Mouse (Mus musculus) hindbrain, embryonic 14.5 days (tissue): Measurements from ENCODE around the gene Slc33a1. TPM values are rescaled to one million over a fixed set of nuclear protein-coding genes. Genes with fewer than 3 reads are reported as not detected.

Experiments
- ATAC-seq: fragments of 200-750 bp; cut with Nextera tagmentation; 2 replicates; pipeline ENCODE4 v1.8.0; 2017; ENCODE audit warnings: moderate number of reproducible peaks, mild to moderate bottlenecking, moderate TSS enrichment, moderate library complexity; ENCODE audit not compliant: low FRiP score
- DNase-seq: peaks from one replicate; pipeline ENCODE4 v3.0.0-alpha.2; 2015; ENCODE audit warnings: low spot score
- H3K27ac ChIP-seq: fragments of 300-500 bp; sonication (generic); 2 replicates; pipeline ENCODE4 v1.5.1; 2014; ENCODE audit warnings: mild to moderate bottlenecking, moderate library complexity
- H3K27me3 ChIP-seq: fragments of 300-500 bp; sonication (generic); 2 replicates; pipeline ENCODE4 v1.6.1; 2014; ENCODE audit warnings: mild to moderate bottlenecking, low read length, mixed read lengths; ENCODE audit not compliant: control insufficient read depth, insufficient read depth
- H3K36me3 ChIP-seq: fragments of 300-500 bp; sonication (generic); replicated peaks from 2 replicates; pipeline ENCODE4 v1.6.1; 2014; ENCODE audit not compliant: control insufficient read depth, insufficient read depth
- H3K4me1 ChIP-seq: fragments of 300-500 bp; sonication (generic); replicated peaks from 2 replicates; pipeline ENCODE4 v1.6.1; 2014; ENCODE audit warnings: antibody characterized with exemption, low read length, mixed read lengths; ENCODE audit not compliant: control insufficient read depth, insufficient read depth
- H3K4me2 ChIP-seq: fragments of 300-500 bp; sonication (generic); replicated peaks from 2 replicates; pipeline ENCODE4 v1.6.1; 2014; ENCODE audit warnings: mild to moderate bottlenecking, moderate library complexity
- H3K4me3 ChIP-seq: fragments of 300-500 bp; sonication (generic); replicated peaks from 2 replicates; pipeline ENCODE4 v1.5.1; 2014; ENCODE audit warnings: mild to moderate bottlenecking, low read length
- H3K9ac ChIP-seq: fragments of 300-500 bp; sonication (generic); 2 replicates; pipeline ENCODE4 v1.6.1; 2014
- H3K9me3 ChIP-seq: fragments of 300-500 bp; sonication (generic); 2 replicates; pipeline ENCODE4 v1.6.1; 2016; ENCODE audit warnings: low read length; ENCODE audit not compliant: control insufficient read depth
- WGBS: fragments of 180-500 bp; shearing (Covaris S2); extraction: QIAGEN DNeasy Blood & Tissue Kit; methylation state at CpG from one replicate; pipeline ENCODE4 v1.1.7; 2014; 5-methylcytosine and 5-hydroxymethylcytosine counted together
- polyA plus RNA-seq: library from polyadenylated mRNA; unstranded; fragments of >200 nt; fragmentation: Nextera tagmentation; extraction: Ambion mirVana; gene quantifications from 2 replicates; pipeline ENCODE4 v1.2.1, GENCODE M21; 2014

The Slc33a1 gene
- polyA plus RNA-seq, 1 experiment from 2014 or later: 19.7 TPM

DNA sequence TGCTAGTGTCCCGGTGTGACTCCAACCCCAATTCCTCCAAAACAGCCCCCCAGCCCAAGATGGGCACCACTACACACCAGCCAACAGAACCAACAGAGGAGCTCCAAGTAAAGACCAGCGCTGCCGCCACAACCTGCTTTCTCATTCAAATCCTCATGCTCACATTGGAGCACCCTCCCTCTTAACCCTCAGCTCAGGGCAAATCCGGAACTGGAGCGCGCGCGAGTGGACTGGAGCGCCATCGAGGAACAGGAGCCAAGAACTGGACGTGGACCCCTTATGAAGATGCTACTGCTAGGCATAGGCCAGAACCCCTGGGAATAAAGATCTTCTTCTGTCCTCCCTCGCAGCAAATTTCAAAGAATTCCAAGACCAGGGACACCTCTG is 65.3 kb downstream of the Slc33a1 start, which contains the start of gene Plch1:
Gene Plch1 (minus strand): TSS at position 164 of the 387 bp plus-strand sequence.
- Histone ChIP-seq H3K4me1 (peaks cover 9% of the 10 kb centered on the region), H3K27me3 (no peaks in the 10 kb centered on the region), H3K4me2 (peak within 1 kb of the TSS; percentile 64), H3K9ac (peak within 1 kb of the TSS; percentile 66), H3K9me3 (no peaks in the 10 kb centered on the region), H3K4me3 (peak within 1 kb of the TSS; percentile 59), H3K27ac (peak within 1 kb of the TSS; percentile 77), H3K36me3 (no peaks in the 10 kb centered on the region)
- under 1% methylated on average over 12 of the region's 12 CpGs for WGBS
- peak; percentile 80 for ATAC-seq
- DNase-seq: peak; percentile 78

DNA sequence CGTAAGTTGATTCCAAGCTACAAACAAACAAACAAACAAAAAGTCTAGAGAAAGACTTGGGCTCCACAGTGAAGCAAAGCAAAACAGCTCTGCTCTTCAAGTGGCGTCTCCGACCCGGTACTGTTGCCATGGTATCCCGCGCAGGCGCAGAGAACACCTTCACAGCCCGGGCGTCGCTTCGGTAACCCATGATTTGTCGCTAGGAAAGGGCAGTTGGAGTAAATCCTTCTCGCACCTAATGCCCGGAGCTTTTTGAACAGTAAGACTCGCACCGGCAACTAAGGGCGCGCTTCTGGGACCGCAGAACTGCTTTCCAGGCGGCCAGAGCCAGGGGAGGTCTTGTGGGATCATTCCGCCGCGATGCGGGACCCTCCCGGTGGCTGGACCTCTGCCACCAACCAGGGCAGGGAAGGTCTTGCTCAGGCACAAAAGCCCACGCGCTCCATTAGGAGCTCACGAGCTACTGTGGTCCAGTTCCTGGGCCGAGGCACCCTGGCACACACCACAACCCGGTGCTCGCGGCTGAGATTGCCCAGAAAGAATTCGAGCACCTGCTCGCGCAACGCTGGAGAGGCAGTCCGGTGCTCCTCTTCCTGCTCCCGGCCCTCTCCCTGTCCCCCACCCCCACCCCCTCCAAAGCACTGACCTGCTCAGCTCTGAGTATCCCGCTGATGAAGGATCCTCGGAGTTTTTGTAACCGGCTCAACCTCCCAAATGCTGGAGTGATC is 65.8 kb downstream of the Slc33a1 start:
- ATAC-seq: peak; percentile 89

DNA sequence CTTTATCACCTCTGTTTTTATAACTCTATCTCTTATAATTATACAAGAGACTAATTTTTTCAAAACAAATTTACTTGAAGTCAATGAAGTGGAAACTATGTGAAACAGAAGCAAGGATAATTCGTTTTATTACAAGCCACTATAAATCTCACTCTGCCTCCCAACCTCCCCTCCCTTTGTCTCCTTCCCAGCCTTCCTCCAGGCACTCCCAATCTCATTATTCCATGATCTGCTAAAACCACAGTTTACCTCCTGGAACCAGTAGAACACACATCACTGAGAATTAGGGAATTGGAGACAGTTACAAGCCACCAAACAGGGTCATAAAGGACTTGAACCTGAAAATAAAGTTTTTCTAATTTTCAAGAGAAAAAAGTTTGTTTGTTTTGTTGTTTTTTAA is 67.4 kb downstream of the Slc33a1 start:
- H3K9me3 ChIP-seq: no peaks in the 10 kb centered on the region
- no peaks in the 10 kb centered on the region for H3K27me3 ChIP-seq
- no peak overlapping the region for H3K9ac ChIP-seq
- 13% methylated on average over 1 of the region's 1 CpGs for WGBS
- peak overlapping the region; percentile 64 for H3K4me2 ChIP-seq
- peaks cover 9% of the 10 kb centered on the region for H3K4me1 ChIP-seq
- DNase-seq (no peak), ATAC-seq (no peak)
- H3K36me3 ChIP-seq: no peaks in the 10 kb centered on the region
- H3K27ac ChIP-seq: no peak overlapping the region
- H3K4me3 ChIP-seq: peak overlapping the region; percentile 59; the same call in 1 of the 2 replicates

More for the DNA sequence above, 65.8 kb downstream of the Slc33a1 start:
- Histone ChIP-seq H3K4me1 (peaks cover 9% of the 10 kb centered on the region), H3K4me3 (peak overlapping the region; percentile 59), H3K27me3 (no peaks in the 10 kb centered on the region), H3K27ac (peak overlapping the region; percentile 77), H3K36me3 (no peaks in the 10 kb centered on the region), H3K9me3 (no peaks in the 10 kb centered on the region), H3K4me2 (peak overlapping the region; percentile 64), H3K9ac (peak overlapping the region; percentile 66)
- DNase-seq: peak; percentile 92
- under 1% methylated on average over 41 of the region's 41 CpGs for WGBS

DNA sequence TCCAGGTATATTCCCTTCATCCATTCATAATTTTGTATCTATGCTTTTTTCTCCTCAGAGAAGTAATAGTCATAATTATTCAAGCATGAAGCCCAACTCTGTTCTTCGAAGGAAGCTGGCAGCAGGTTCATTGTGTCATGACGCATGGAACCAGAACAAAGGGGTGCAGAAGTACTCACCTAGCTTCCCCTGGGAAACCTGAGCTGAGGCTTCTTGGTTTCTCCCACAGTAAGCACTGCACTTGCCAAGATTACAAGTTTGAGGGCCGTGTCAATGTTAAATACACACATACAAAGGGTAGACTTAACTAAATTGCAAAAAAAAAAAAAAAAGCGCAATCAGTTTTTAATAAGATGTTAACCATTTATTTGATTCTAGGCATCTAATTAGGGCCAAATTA is 68.3 kb downstream of the Slc33a1 start:
- ATAC-seq (no peak), DNase-seq (no peak)
- no peak overlapping the region for H3K9ac ChIP-seq
- 43% methylated on average over 4 of the region's 4 CpGs for WGBS
- H3K4me1 ChIP-seq: peaks cover 9% of the 10 kb centered on the region
- H3K36me3 ChIP-seq: no peaks in the 10 kb centered on the region
- 0 out of 2 replicates have a peak overlapping the region, but pooled peaks have one; percentile 64 for H3K4me2 ChIP-seq
- H3K27me3 ChIP-seq: no peaks in the 10 kb centered on the region
- no peak overlapping the region for H3K27ac ChIP-seq
- no peaks in the 10 kb centered on the region for H3K9me3 ChIP-seq
- no peak overlapping the region for H3K4me3 ChIP-seq

DNA sequence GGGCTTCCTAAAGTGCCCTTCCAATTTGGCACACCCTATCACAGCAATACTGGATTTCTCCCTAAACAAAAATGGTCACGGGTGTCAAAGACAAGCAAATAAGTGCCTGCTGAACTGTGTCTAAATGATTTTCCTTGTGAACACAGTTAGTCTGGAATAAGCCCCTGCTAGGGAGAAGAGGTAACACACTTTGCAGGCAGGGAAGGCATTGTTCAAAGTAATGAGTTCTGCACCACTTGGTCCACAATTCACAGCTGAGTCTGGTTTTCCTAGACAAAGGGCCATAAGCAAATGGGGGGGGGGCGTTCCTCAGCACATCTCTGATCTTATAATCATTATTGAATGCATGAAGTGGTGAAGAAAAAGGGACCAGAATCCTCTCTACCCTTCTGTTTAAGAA is 68.8 kb downstream of the Slc33a1 start:
- H3K9me3 ChIP-seq: no peaks in the 10 kb centered on the region
- WGBS: 10% methylated on average over 2 of the region's 2 CpGs
- H3K27me3 ChIP-seq: no peaks in the 10 kb centered on the region

DNA sequence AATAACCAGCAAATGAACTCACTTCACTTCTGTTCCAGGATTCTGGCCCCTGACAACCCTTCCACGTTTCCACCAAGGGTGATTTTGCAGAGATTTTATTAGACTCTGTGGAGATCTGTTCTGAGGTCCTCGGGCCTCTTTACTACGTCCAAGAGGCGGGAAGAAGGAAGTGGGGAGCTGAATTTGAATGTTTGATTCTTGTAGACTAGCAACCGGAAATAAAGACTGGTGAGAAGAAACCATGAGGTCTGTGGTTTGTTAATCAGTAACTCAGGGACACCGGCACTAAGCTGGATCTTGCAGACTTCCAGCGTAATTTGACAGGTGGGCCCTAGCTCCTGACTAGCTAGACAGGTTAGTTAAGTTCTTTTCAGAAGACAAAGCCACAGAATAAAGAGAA is 70.9 kb downstream of the Slc33a1 start:
- H3K4me2 ChIP-seq: no peak overlapping the region
- no peak for ATAC-seq

More for the DNA sequence above, 68.8 kb downstream of the Slc33a1 start:
- ATAC-seq: no peak
- Histone ChIP-seq H3K4me3 (no peak overlapping the region), H3K9ac (no peak overlapping the region), H3K36me3 (no peaks in the 10 kb centered on the region), H3K4me2 (peak overlapping the region; percentile 64; the same call in 1 of the 2 replicates), H3K27ac (no peak overlapping the region), H3K4me1 (peaks cover 9% of the 10 kb centered on the region)
- DNase-seq: no peak

DNA sequence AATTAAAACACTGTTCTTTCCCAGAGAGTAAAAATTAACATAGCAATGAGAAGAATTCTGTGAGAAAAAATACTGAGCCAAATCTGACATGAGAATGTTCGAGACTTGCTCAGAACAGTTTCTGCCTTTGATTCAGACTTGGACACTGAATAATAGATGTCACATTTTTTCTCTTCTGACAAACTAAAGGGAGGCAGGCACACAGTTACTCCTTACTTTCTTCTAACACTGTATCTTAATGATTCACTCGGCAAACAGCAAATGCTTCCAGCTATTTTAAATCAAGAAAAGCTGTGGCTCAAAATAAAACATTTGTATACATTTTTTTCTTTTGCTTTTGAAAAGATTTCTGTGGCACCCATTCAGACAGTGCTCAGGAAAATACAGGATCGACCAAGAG is 72.4 kb downstream of the Slc33a1 start:
- no peak overlapping the region for H3K4me3 ChIP-seq
- WGBS: 54% methylated on average over 3 of the region's 3 CpGs

More for the DNA sequence above, 70.9 kb downstream of the Slc33a1 start:
- no peaks in the 10 kb centered on the region for H3K36me3 ChIP-seq
- H3K9ac ChIP-seq: no peak overlapping the region
- H3K9me3 ChIP-seq: no peaks in the 10 kb centered on the region
- no peak overlapping the region for H3K4me3 ChIP-seq
- H3K4me1 ChIP-seq: peaks cover 9% of the 10 kb centered on the region
- DNase-seq: no peak
- H3K27ac ChIP-seq: no peak overlapping the region
- H3K27me3 ChIP-seq: no peaks in the 10 kb centered on the region
- 50% methylated on average over 7 of the region's 7 CpGs for WGBS

More for the DNA sequence above, 72.4 kb downstream of the Slc33a1 start:
- Histone ChIP-seq H3K9me3 (no peaks in the 10 kb centered on the region), H3K9ac (no peak overlapping the region), H3K27ac (no peak overlapping the region), H3K4me2 (no peak overlapping the region), H3K4me1 (no peaks in the 10 kb centered on the region), H3K36me3 (no peaks in the 10 kb centered on the region), H3K27me3 (no peaks in the 10 kb centered on the region)
- DNase-seq (no peak), ATAC-seq (no peak)

Other genes with a start within 250 kb of the Slc33a1 start
- 11.3 and 12.3 TPM in 2 replicates for gene Plch1, start 65.3 kb downstream of the Slc33a1 start, polyA plus RNA-seq
- gene E130311K13Rik, start 35.3 kb downstream of the Slc33a1 start, polyA plus RNA-seq: 6.2 and 7.5 TPM in 2 replicates
- 52.7 and 53.6 TPM in 2 replicates for gene Gmps, start 11.3 kb upstream of the Slc33a1 start, polyA plus RNA-seq
- 0.14 and 0.28 TPM in 2 replicates for gene Vmn2r1, start 116.8 kb upstream of the Slc33a1 start, polyA plus RNA-seq
- 0.08 TPM in 1 of 2 replicates, not detected in the other for gene Vmn2r2, start 177.2 kb upstream of the Slc33a1 start, polyA plus RNA-seq